Mouse (Mus musculus) brain, embryonic 14.5 days (tissue): Measurements from ENCODE around the gene Glb1. TPM values are rescaled to one million over a fixed set of nuclear protein-coding genes. Genes with fewer than 3 reads are reported as not detected.
A peak's percentile ranks its signal among the peaks of the same experiment; 100 is the strongest.

Source experiments
- DNase-seq: peaks from one replicate; pipeline ENCODE4 v3.0.0-alpha.2; 2011; ENCODE audit warnings: low read depth
- CTCF ChIP-seq: fragments of 200-500 bp; IDR thresholded peaks from 2 replicates; pipeline ENCODE4 v1.5.1; 2012; ENCODE audit warnings: inconsistent platforms, mild to moderate bottlenecking, moderate library complexity, borderline replicate concordance; ENCODE audit not compliant: insufficient read depth, insufficient read length; ENCODE audit errors: extremely low read depth
- POLR2A ChIP-seq: fragments of 200-500 bp; IDR thresholded peaks from 2 replicates; pipeline ENCODE4 v1.6.1; 2012; ENCODE audit warnings: mild to moderate bottlenecking, inconsistent platforms, borderline replicate concordance; ENCODE audit not compliant: poor library complexity, insufficient read depth, insufficient read length, severe bottlenecking; ENCODE audit errors: extremely low read depth
- polyA plus RNA-seq: library from polyadenylated mRNA; depleted of rRNA; stranded (reverse); fragments of >200 nt; gene quantifications from 2 replicates; pipeline ENCODE4 v1.2.3, GENCODE M21; 2012

Gene Glb1
- polyA plus RNA-seq, 1 experiment: 27.4 TPM

DNA sequence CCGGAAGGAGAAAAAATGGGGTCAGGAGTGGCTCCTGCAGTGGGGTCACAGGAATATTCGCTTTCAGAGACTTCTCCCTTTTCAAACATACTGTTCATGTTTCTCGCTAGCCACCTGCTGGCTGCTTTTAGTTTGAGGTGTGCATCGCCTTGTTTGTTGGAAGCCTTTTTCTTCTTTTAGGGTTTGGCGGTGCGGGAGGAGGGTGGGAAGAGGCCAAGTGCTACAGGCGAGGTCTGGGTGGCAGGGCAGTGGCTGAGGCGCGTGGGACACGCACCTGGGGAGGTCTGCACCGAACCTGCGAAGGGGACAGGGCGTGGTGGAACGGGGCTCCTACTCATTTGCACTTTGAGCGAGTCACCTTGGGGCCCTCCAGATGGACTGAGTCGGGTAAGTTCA, 807 bp downstream of the Glb1 start:
- TF ChIP-seq CTCF (peak; percentile 46; the same call in 1 of the 2 replicates), POLR2A (no peak)
- DNase-seq: peak; percentile 64

GRCm38 (mm10) chr9:114407676-114408075, 6.8 kb downstream of the Glb1 start:
- peak; percentile 35 for DNase-seq

DNA sequence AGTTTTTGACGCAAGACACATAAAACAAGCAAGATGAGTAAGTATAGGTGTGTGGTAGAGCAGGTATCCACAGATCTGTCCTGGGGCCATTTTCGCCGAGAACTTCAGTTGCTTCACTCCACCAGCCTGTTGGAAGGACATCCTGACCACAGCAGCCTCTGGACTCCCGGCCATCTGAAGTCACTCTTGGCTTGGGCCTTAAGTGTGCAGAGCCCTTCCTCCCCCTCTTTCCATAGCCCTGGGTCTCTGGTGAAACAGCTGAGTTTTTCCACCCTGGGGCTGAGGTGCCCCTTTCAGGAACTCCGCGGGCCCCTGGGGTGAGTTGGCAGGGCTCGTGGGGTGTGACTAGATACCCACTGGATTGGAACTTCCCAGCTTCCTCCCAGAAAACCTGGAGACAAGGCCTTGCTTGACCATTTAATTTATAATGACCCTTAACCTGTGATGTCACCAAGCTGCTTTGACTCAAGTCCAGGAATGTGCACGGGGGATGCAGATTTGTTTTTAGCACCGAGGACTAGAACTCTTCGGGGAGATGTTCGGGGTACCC, 9.5 kb downstream of the Glb1 start:
- DNase-seq: no peak
- TF ChIP-seq CTCF (no peak), POLR2A (no peak)

More at GRCm38 (mm10) chr9:114407676-114408075, 6.8 kb downstream of the Glb1 start:
- no peak for TF ChIP-seq POLR2A

- no peak for TF ChIP-seq POLR2A
- peak; percentile 6; the same call in 1 of the 2 replicates for TF ChIP-seq CTCF
- no peak for DNase-seq
Observed at GRCm38 (mm10) chr9:114411295-114411694, 10.4 kb downstream of the Glb1 start.

DNA sequence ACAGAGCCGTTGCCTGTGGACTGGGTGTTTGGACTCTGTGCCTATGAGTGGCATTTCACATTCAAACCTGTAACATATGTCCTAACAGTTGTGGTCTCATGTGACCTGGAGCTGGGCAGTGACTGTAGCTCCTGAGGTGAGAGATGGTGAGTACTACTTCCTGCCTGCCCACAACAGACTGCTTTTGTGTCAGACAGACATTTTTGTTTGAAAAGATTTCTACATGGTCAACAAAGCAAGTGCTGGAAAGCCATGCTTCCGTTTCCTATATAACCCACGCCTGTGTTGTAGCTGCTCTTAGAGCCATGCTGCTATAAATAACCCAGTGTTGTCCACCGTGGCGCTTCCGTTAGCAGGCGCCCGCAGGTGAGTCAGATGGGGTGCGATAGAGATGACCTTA, 11.5 kb downstream of the Glb1 start:
- TF ChIP-seq POLR2A: no peak
- TF ChIP-seq CTCF: no peak
- no peak for DNase-seq

GRCm38 (mm10) chr9:114413866-114414265, 13.0 kb downstream of the Glb1 start:
- TF ChIP-seq POLR2A (no peak), CTCF (no peak)

DNA sequence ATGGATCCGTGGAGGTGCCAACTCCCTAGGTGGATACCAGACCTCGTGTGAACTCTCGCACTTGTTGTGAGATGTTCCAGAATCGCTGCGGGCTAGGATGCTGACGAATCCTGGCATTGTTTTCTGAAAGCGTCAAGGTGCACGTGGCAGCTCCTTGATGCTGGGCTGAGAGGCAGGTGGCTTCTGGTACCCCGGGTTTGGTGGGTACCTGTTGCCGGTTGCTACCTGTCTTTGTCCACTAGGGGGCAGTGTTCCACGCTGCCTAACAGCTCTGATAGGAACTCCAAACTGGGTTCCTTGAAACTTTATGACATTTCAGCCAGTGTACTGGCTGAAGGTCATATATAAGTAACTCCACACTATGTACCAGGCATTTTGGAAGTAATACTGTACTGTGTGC, 14.8 kb downstream of the Glb1 start:
- DNase-seq: peak; percentile 63
- TF ChIP-seq CTCF (peak; percentile 89), POLR2A (no peak)

More at GRCm38 (mm10) chr9:114413866-114414265, 13.0 kb downstream of the Glb1 start:
- no peak for DNase-seq

DNA sequence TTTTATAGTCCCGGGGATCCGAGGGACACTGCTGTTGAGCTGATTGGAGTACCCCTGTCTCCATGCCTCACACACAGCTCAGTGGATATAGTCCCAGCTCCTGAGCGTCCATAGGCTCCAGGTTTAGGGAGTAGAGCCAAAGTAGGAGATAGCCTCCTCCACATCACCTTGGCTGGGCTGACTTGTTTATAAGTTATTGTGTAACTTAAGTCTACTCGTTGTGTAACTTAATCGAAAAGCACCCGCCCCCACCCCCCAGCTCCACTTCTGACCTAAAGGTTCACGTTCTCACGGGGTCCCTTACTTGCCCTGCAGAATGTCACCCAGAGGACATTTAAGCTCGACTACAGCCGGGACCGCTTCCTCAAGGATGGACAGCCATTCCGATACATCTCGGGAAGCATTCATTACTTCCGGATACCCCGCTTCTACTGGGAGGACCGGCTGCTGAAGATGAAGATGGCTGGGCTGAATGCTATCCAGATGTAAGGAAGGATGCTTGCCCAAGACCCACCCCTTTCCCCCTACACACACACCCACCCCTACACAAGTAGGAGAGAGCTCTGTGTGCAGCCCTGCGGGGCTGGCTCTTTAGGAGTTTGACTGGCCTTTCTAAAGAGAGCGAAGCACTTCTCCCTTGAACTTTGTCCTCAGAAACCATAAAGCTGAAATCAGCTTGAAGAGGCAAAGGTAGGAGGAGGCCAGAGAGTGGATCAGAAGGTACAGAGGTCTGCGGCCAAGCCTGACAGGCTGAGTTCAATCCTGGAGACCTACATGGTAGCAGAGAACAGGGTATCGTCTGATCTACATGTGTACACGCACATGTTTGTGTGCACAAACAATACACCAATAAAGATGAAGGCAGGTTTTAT, 16.0 kb downstream of the Glb1 start:
- TF ChIP-seq CTCF (no peak), POLR2A (no peak)
- DNase-seq: no peak

DNA sequence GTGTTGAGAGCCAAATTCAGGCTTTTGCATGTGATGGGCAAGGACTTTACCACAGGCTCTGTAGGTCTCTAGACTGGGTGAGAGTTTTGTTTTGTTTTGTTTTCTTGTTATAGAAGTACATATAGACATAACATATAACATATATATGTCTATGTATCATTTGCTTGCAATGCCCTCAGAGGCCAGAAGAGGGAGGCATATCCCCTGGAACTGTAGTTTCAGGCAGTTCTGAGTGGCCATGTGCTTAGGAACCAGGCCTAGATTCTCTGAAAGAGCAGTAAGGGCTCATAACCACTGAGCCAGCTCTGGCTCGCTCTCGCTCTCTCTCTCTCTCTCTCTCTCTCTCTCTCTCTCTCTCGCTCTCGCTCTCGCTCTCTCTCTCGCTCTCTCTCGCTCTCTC, 17.3 kb downstream of the Glb1 start:
- TF ChIP-seq CTCF (peak; percentile 55; the same call in 1 of the 2 replicates), POLR2A (no peak)
- DNase-seq: peak; percentile 48

- TF ChIP-seq POLR2A: no peak
- no peak for TF ChIP-seq CTCF
- no peak for DNase-seq
Observed at GRCm38 (mm10) chr9:114420443-114420842, 19.6 kb downstream of the Glb1 start.

- no peak for TF ChIP-seq POLR2A
- TF ChIP-seq CTCF: peak; percentile 37; the same call in 1 of the 2 replicates
- no peak for DNase-seq
Observed at GRCm38 (mm10) chr9:114421045-114421444, 20.2 kb downstream of the Glb1 start.

GRCm38 (mm10) chr9:114421797-114422196, 20.9 kb downstream of the Glb1 start:
- no peak for DNase-seq

GRCm38 (mm10) chr9:114425576-114425975, 24.7 kb downstream of the Glb1 start:
- TF ChIP-seq CTCF (no peak), POLR2A (no peak)

More at GRCm38 (mm10) chr9:114421797-114422196, 20.9 kb downstream of the Glb1 start:
- TF ChIP-seq POLR2A (no peak), CTCF (no peak)

More at GRCm38 (mm10) chr9:114425576-114425975, 24.7 kb downstream of the Glb1 start:
- DNase-seq: no peak
